Mouse (Mus musculus): ENCODE measurements around the gene Mbd3. TPM values are rescaled to one million over a fixed set of nuclear protein-coding genes. Genes with fewer than 3 reads are reported as not detected.
A peak's percentile ranks its signal among the peaks of the same experiment; 100 is the strongest.

Gene Mbd3
- total and polyA plus RNA-seq, 2 experiments from 2014 or later = 43.9 to 196 TPM

- DNase-seq = no peak
- Histone ChIP-seq H3K36me3 (ENCODE audit: insufficient read depth) (peaks cover 46% of the 10 kb centered on the region), H3K4me3 (ENCODE audit: low read depth, low read length) (peak overlapping the region; percentile 84), H3K9ac (peak overlapping the region; percentile 83), H3K9me3 (ENCODE audit: low read length) (no peaks in the 10 kb centered on the region), H3K4me2 (ENCODE audit: low read depth) (peak overlapping the region; percentile 88), H3K27me3 (ENCODE audit: insufficient read depth, low read length) (no peaks in the 10 kb centered on the region), H3K4me1 (ENCODE audit: insufficient read depth) (peaks cover 8% of the 10 kb centered on the region), H3K27ac (ENCODE audit: low read depth, low read length) (no peak overlapping the region)
- ATAC-seq = no peak
- TF ChIP-seq CTCF (IDR thresholded peaks at IDR 0.05; ENCODE audit: low read depth) = peak; percentile 37; the same call in 1 of the 2 replicates
- 60% methylated on average over 10 of the region's 10 CpGs for WGBS
These were observed 6.3 kb upstream of the Mbd3 start for GRCm38 (mm10) chr10:80405481-80406173.

- peak; percentile 62 for TF ChIP-seq CTCF (IDR thresholded peaks at IDR 0.05; ENCODE audit: low read depth)
- 94% methylated on average over 4 of the region's 4 CpGs for WGBS
- H3K36me3 ChIP-seq (ENCODE audit: insufficient read depth) = peaks cover 26% of the 10 kb centered on the region
- no peak for DNase-seq
- H3K27ac ChIP-seq (ENCODE audit: low read depth, low read length) = no peak overlapping the region
- H3K4me1 ChIP-seq (ENCODE audit: insufficient read depth) = peaks cover 15% of the 10 kb centered on the region
- no peak overlapping the region for H3K4me2 ChIP-seq (ENCODE audit: low read depth)
- no peaks in the 10 kb centered on the region for H3K9me3 ChIP-seq (ENCODE audit: low read length)
- H3K27me3 ChIP-seq (ENCODE audit: insufficient read depth, low read length) = no peaks in the 10 kb centered on the region
- ATAC-seq = no peak
- no peak overlapping the region for H3K9ac ChIP-seq
- H3K4me3 ChIP-seq (ENCODE audit: low read depth, low read length) = no peak overlapping the region
These were observed 3.8 kb upstream of the Mbd3 start for GRCm38 (mm10) chr10:80403044-80403692.

- H3K4me1 ChIP-seq (ENCODE audit: insufficient read depth) = peaks cover 24% of the 10 kb centered on the region
- no peak for ATAC-seq
- H3K27me3 ChIP-seq (ENCODE audit: insufficient read depth, low read length) = no peaks in the 10 kb centered on the region
- H3K4me3 ChIP-seq (ENCODE audit: low read depth, low read length) = no peak overlapping the region
- H3K9ac ChIP-seq = peak overlapping the region; percentile 62; the same call in 1 of the 2 replicates
- peak overlapping the region; percentile 91; the same call in 1 of the 2 replicates for H3K27ac ChIP-seq (ENCODE audit: low read depth, low read length)
- H3K4me2 ChIP-seq (ENCODE audit: low read depth) = peak overlapping the region; percentile 65; the same call in 1 of the 2 replicates
- TF ChIP-seq CTCF (IDR thresholded peaks at IDR 0.05; ENCODE audit: low read depth) = no peak
- H3K9me3 ChIP-seq (ENCODE audit: low read length) = no peaks in the 10 kb centered on the region
- no peak for DNase-seq
- WGBS = 81% methylated on average over 4 of the region's 4 CpGs
- H3K36me3 ChIP-seq (ENCODE audit: insufficient read depth) = peaks cover 26% of the 10 kb centered on the region
These were observed 1.4 kb upstream of the Mbd3 start for GRCm38 (mm10) chr10:80400704-80401161.

- Histone ChIP-seq H3K27me3 (ENCODE audit: insufficient read depth, low read length) (no peaks in the 10 kb centered on the region), H3K9ac (peak overlapping the region; percentile 62), H3K36me3 (ENCODE audit: insufficient read depth) (peaks cover 28% of the 10 kb centered on the region), H3K9me3 (ENCODE audit: low read length) (no peaks in the 10 kb centered on the region), H3K4me3 (ENCODE audit: low read depth, low read length) (peak overlapping the region; percentile 80), H3K4me2 (ENCODE audit: low read depth) (peak overlapping the region; percentile 65), H3K27ac (ENCODE audit: low read depth, low read length) (peak overlapping the region; percentile 91), H3K4me1 (ENCODE audit: insufficient read depth) (peaks cover 19% of the 10 kb centered on the region)
- 14% methylated on average over 17 of the region's 17 CpGs for WGBS
- ATAC-seq = no peak
- DNase-seq = no peak
- no peak for TF ChIP-seq CTCF (IDR thresholded peaks at IDR 0.05; ENCODE audit: low read depth)
These were observed 788 bp upstream of the Mbd3 start for GRCm38 (mm10) chr10:80399973-80400703.

GRCm38 (mm10) chr10:80398719-80399190, 595 bp downstream of the Mbd3 start:
- DNase-seq (peak; percentile 100), ATAC-seq (peak; percentile 69)
- under 1% methylated on average over 58 of the region's 59 CpGs for WGBS
- peaks cover 36% of the 10 kb centered on the region for H3K36me3 ChIP-seq (ENCODE audit: insufficient read depth)
- peaks cover 18% of the 10 kb centered on the region for H3K4me1 ChIP-seq (ENCODE audit: insufficient read depth)
- no peak for TF ChIP-seq CTCF (IDR thresholded peaks at IDR 0.05; ENCODE audit: low read depth)
- H3K9me3 ChIP-seq (ENCODE audit: low read length) = no peaks in the 10 kb centered on the region
- peak overlapping the region; percentile 85 for H3K4me2 ChIP-seq (ENCODE audit: low read depth)
- H3K9ac ChIP-seq = peak overlapping the region; percentile 97
- H3K27ac ChIP-seq (ENCODE audit: low read depth, low read length) = peak overlapping the region; percentile 100
- peak overlapping the region; percentile 80 for H3K4me3 ChIP-seq (ENCODE audit: low read depth, low read length)
- no peaks in the 10 kb centered on the region for H3K27me3 ChIP-seq (ENCODE audit: insufficient read depth, low read length)

- DNase-seq = no peak
- no peaks in the 10 kb centered on the region for H3K27me3 ChIP-seq (ENCODE audit: insufficient read depth, low read length)
- 0% methylated on average over 1 of the region's 1 CpGs for WGBS
- H3K36me3 ChIP-seq (ENCODE audit: insufficient read depth) = peaks cover 36% of the 10 kb centered on the region
- H3K9ac ChIP-seq = peak overlapping the region; percentile 97
- ATAC-seq = no peak
- H3K27ac ChIP-seq (ENCODE audit: low read depth, low read length) = peak overlapping the region; percentile 100
- H3K4me2 ChIP-seq (ENCODE audit: low read depth) = peak overlapping the region; percentile 85
- peak overlapping the region; percentile 80 for H3K4me3 ChIP-seq (ENCODE audit: low read depth, low read length)
- H3K9me3 ChIP-seq (ENCODE audit: low read length) = no peaks in the 10 kb centered on the region
- peaks cover 18% of the 10 kb centered on the region for H3K4me1 ChIP-seq (ENCODE audit: insufficient read depth)
- no peak; the same call in 1 of the 2 replicates for TF ChIP-seq CTCF (IDR thresholded peaks at IDR 0.05; ENCODE audit: low read depth)
These were observed 1.2 kb downstream of the Mbd3 start for GRCm38 (mm10) chr10:80398174-80398535.
